In the genomic region with DNA sequence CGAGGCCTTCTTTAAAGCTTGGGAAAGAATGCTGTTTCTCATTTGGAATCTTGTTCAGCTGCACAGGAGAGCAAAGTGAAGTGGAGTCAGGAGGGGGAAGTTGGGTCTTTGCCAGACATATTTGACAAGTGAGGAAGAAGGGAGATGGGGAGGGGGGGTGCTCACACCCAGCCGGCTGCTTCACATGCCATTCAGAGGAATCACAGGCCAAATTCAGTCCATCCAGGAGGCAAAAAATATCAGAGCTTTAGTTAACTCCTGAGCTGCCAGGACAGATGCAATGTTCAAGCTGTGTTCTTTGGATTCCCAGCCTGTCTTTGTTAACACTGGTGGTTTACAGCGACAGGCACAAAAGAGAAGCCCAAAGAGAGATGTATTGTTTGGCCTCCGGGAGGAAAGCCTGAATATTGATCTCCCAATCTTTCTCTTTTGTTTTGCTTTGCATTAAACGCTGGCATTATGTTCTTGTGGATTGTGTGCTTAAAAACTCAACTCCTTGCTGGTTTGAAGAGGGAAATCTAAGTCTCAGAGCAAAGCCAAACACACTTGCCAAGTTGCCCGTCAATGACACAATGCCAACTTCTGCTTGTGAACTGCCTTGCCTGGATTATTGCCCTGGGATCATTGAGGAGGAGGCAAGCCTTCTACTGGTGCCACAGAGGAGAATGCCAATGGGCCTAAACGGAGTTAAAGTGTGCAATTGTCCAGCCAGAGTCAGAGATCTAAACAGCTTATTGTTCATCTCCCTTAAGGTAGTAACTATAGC, we compare ENCODE assay signal across 9 mouse cellular contexts.
DNase-seq lines count a peak whose midpoint lies in the region; ATAC-seq and TF ChIP-seq lines count a peak whose summit lies in the region.
"Had no signal": no experiment of that assay in that cellular context is flagged by ENCODE, and none has a peak within 500 bp of the region (broad histone marks: within the 10 kb centered on the region; RNA-seq: fewer than 3 reads in every experiment).

No protein-coding gene starts in this region.

- no peak overlapping the region for H3K4me3 ChIP-seq in embryonic facial prominence, embryonic 14.5 days (ENCODE audit: low read depth, low read length)
- no peak overlapping the region for H3K4me3 ChIP-seq in heart, embryonic 16.5 days (ENCODE audit: low read length)
- H3K4me3 ChIP-seq in limb, embryonic 14.5 days (replicated peaks; ENCODE audit: low read length), result no peak overlapping the region
- H3K4me3 ChIP-seq in neural tube, embryonic 14.5 days (ENCODE audit: low read depth, low read length), result no peak overlapping the region
- H3K4me3 ChIP-seq: megakaryocyte, embryonic 14.5 days had no signal

- H3K27me3 ChIP-seq in embryonic facial prominence, embryonic 14.5 days (replicated peaks; ENCODE audit: control insufficient read depth, insufficient read depth, low read length), result no peaks in the 10 kb centered on the region
- H3K27me3 ChIP-seq in heart, embryonic 16.5 days (ENCODE audit: control insufficient read depth, insufficient read depth, low read length), result no peaks in the 10 kb centered on the region
- no peaks in the 10 kb centered on the region for H3K27me3 ChIP-seq in limb, embryonic 14.5 days (ENCODE audit: control insufficient read depth, insufficient read depth, low read length)
- no peaks in the 10 kb centered on the region for H3K27me3 ChIP-seq in neural tube, embryonic 14.5 days (ENCODE audit: control insufficient read depth, insufficient read depth, low read length)
- H3K27me3 ChIP-seq: megakaryocyte, embryonic 14.5 days had no signal

- H3K4me2 ChIP-seq in embryonic facial prominence, embryonic 14.5 days (ENCODE audit: low read depth, low read length), result no peak overlapping the region
- peak overlapping the region; percentile 10; the same call in 1 of the 2 replicates for H3K4me2 ChIP-seq in heart, embryonic 16.5 days (ENCODE audit: low read depth, low read length)
- H3K4me2 ChIP-seq in limb, embryonic 14.5 days (replicated peaks; ENCODE audit: low read depth, low read length, severe bottlenecking), result no peak overlapping the region
- H3K4me2 ChIP-seq in neural tube, embryonic 14.5 days (ENCODE audit: low read depth, low read length), result no peak overlapping the region

- no peak for TF ChIP-seq POLR2A in limb, embryonic 14.5 days (IDR thresholded peaks at IDR 0.05; ENCODE audit: borderline replicate concordance, extremely low read depth, insufficient read depth, insufficient read length)

- no peak overlapping the region for H3K9ac ChIP-seq in embryonic facial prominence, embryonic 14.5 days (ENCODE audit: low read depth, low read length)
- H3K9ac ChIP-seq in heart, embryonic 16.5 days (ENCODE audit: low read length), result peak overlapping the region; percentile 38; the same call in 1 of the 2 replicates
- H3K9ac ChIP-seq in limb, embryonic 14.5 days (ENCODE audit: low read depth, low read length, severe bottlenecking), result no peak overlapping the region
- no peak overlapping the region for H3K9ac ChIP-seq in neural tube, embryonic 14.5 days (replicated peaks; ENCODE audit: low read depth, low read length)

- DNase-seq in cerebellum, adult 8-10 months, result no peak
- peak; percentile 93 for DNase-seq in 3T3-L1 (ENCODE audit: low read depth, low spot score)
- peak; percentile 95 for DNase-seq in embryonic facial prominence, embryonic 14.5 days (ENCODE audit: low spot score)
- DNase-seq in limb, embryonic 14.5 days (ENCODE audit: low spot score), result peak; percentile 91
- no peak for DNase-seq in thymus, postnatal 36 days

- H3K9me3 ChIP-seq in embryonic facial prominence, embryonic 14.5 days (ENCODE audit: control insufficient read depth, low read length), result no peaks in the 10 kb centered on the region; the same call in 1 of the 2 replicates
- H3K9me3 ChIP-seq in heart, embryonic 16.5 days (replicated peaks; ENCODE audit: control insufficient read depth, low read length), result no peaks in the 10 kb centered on the region
- H3K9me3 ChIP-seq in limb, embryonic 14.5 days (ENCODE audit: control insufficient read depth, low read length), result no peaks in the 10 kb centered on the region
- no peaks in the 10 kb centered on the region for H3K9me3 ChIP-seq in neural tube, embryonic 14.5 days (ENCODE audit: control insufficient read depth, low read length)
- H3K9me3 ChIP-seq: megakaryocyte, embryonic 14.5 days had no signal

- peaks cover 9% of the 10 kb centered on the region for H3K4me1 ChIP-seq in embryonic facial prominence, embryonic 14.5 days (ENCODE audit: control insufficient read depth, insufficient read depth, low read length)
- peaks cover 22% of the 10 kb centered on the region for H3K4me1 ChIP-seq in heart, embryonic 16.5 days (ENCODE audit: control insufficient read depth, insufficient read depth, low read length)
- H3K4me1 ChIP-seq in limb, embryonic 14.5 days (ENCODE audit: control insufficient read depth, insufficient read depth, low read length), result peaks cover 8% of the 10 kb centered on the region; the same call in 1 of the 2 replicates
- no peaks in the 10 kb centered on the region for H3K4me1 ChIP-seq in neural tube, embryonic 14.5 days (ENCODE audit: control insufficient read depth, insufficient read depth, low read length)

- H3K36me3 ChIP-seq in embryonic facial prominence, embryonic 14.5 days (ENCODE audit: control insufficient read depth, insufficient read depth, low read length), result no peaks in the 10 kb centered on the region
- no peaks in the 10 kb centered on the region for H3K36me3 ChIP-seq in heart, embryonic 16.5 days (ENCODE audit: control insufficient read depth, insufficient read depth)
- H3K36me3 ChIP-seq in limb, embryonic 14.5 days (ENCODE audit: control insufficient read depth, insufficient read depth, low read length), result no peaks in the 10 kb centered on the region
- H3K36me3 ChIP-seq in neural tube, embryonic 14.5 days (ENCODE audit: control insufficient read depth, insufficient read depth, low read length), result no peaks in the 10 kb centered on the region

- peak overlapping the region; percentile 56 for H3K27ac ChIP-seq in embryonic facial prominence, embryonic 14.5 days (replicated peaks; ENCODE audit: low read depth, low read length)
- H3K27ac ChIP-seq in heart, embryonic 16.5 days (ENCODE audit: low read length), result peak overlapping the region; percentile 92
- 0 out of 2 replicates have a peak overlapping the region, but pooled peaks have one; percentile 52 for H3K27ac ChIP-seq in limb, embryonic 14.5 days (replicated peaks; ENCODE audit: low read depth, low read length)
- peak overlapping the region; percentile 64 for H3K27ac ChIP-seq in neural tube, embryonic 14.5 days (ENCODE audit: low read depth, low read length)

- ATAC-seq in cerebellum, adult (ENCODE audit: insufficient number of reproducible peaks, low FRiP score, low TSS enrichment), result 0 out of 2 replicates have a peak, but pooled peaks have one; percentile 36
- ATAC-seq in embryonic facial prominence, embryonic 14.5 days (ENCODE audit: low read depth), result peak; percentile 74
- ATAC-seq in heart, embryonic 16.5 days (replicated peaks; ENCODE audit: extremely low read depth, insufficient read depth, low FRiP score), result peak; percentile 86
- ATAC-seq in limb, embryonic 14.5 days (ENCODE audit: low FRiP score, low read depth), result peak; percentile 84
- peak; percentile 77 for ATAC-seq in neural tube, embryonic 14.5 days (ENCODE audit: low read depth)

- 12% methylated on average over 7 of the region's 7 CpGs for WGBS in embryonic facial prominence, embryonic 14.5 days
- 20% methylated on average over 7 of the region's 7 CpGs for WGBS in heart, embryonic 16.5 days
- WGBS in limb, embryonic 14.5 days, result 32% methylated on average over 7 of the region's 7 CpGs
- WGBS in neural tube, embryonic 14.5 days, result 8% methylated on average over 7 of the region's 7 CpGs

Comparison
In these comparisons a context has a peak if more than half of its experiments do, and no peak if none do; other contexts are left out.
1. ATAC-seq: peak in every context shown above with its lines; median percentile 86 in heart, embryonic 16.5 days; 84 in limb, embryonic 14.5 days; 77 in neural tube, embryonic 14.5 days; 74 in embryonic facial prominence, embryonic 14.5 days; 36 in cerebellum, adult.
2. DNase-seq: peak in 3T3-L1 (single experiment), embryonic facial prominence, embryonic 14.5 days (single experiment) and limb, embryonic 14.5 days (single experiment); none in cerebellum, adult 8-10 months (single experiment) and thymus, postnatal 36 days (0 of 2).
3. Peak in every context shown above with its lines, with median percentiles within 50 percentile points of each other: H3K27ac ChIP-seq.